Mouse (Mus musculus): ENCODE data around the gene Zfp990. TPM values are rescaled to one million over a fixed set of nuclear protein-coding genes. Genes with fewer than 3 reads are reported as not detected.
A peak's percentile ranks its signal among the peaks of the same experiment; 100 is the strongest.
"Not testable (repeated sequence)": the region's sequence is repeated elsewhere in the genome, so short reads cannot be mapped to it uniquely, and the experiment has no call there.

Zfp990 gene
- total RNA-seq (2021) = 1 to 10 TPM; 1.2 to 1.3 TPM

DNA sequence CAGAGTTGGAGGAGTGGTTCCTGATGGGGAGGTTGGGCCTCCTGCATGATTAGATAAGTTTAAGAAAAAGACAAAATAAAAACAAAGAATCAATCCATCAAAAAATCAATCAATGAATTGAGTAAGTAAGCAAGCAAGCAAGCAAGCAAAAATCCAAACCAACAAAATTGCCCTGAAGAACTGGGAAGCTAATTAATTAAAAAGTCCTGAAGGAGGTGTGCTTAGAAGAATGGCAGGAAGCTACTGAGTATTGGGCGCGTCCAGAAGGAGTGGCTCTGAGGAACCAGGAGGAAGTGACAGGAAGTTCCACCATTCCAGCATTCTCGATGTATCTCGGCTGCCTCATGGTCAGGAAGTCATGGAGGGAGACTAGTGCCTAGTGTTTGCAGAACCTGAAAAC is at the start of gene Zfp990:
Zfp990 (plus strand) TSS at position 301 of the 400 bp plus-strand sequence.
- DNase-seq = not testable (repeated sequence)

DNA sequence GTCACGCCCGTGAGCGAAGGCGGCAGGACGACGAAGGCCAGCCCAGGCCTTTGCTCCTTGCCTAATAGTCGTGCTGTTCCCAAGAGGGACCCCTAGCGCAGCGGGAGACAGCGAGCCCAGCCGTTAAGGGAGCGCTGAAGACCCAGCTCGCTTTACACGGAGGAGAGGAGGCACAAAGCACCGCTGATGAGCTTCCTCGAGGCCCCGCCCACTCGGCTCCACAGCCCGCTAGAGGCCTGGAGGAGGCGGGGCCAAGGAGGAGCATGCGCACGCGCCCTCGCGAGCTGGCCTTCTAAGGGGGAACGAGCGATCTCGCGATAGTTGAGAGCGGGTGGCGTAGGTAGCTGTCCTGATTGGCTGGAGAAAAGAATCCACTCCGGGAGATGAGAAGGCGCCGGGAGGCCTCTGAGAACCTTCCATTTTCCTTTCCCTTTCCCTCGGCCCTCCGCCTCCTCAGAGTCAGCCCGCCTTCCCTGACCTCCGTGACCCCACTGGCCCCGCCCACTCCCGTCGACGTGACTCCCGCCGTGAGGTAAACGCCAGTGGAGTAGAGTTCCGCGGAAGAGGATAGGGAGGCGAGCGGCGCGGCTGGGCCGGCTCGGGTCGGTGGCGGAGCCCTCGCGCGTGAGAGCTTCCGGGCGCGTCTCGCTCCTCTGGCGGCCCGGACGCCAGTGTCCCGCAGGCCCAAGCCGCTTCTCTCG is 46.9 kb upstream of the Zfp990 start:
- DNase-seq = peak; percentile 21

DNA sequence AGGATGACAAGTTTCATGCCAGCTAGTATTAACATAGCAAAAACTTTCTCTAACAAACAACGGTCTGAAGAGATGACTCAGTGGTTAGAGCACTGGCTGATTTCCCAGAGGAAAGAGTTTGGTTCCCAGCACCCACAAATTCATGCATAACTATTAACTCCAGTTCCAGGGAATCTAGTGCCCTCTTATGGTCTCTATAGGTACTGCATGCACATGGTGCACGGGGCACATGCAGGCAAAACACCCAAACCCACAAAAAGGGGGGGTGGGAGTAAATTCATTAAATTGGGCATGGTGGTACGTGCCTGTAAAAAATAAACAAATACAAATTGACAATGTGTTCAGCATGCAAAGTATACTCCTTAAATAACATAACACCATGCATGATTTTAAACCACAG is 32.4 kb upstream of the Zfp990 start:
- no peak for DNase-seq

DNA sequence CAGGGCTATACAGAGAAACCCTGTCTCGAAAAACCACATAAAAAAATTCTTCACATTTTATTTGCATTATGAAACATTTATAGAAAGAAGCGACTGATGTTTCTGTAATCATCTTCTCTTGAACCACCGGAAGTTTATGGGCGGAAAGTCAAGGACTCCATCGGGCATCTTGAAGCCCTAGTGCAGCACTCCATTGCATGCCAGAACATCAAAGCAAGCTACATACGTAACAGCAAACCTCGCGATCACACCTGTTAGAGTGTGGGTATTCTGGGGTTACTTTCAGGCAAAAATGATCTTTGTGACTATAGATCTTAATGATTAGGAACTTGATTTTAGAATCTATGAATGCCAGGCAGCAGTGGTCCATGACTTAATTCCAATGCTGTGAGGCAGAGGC is 29.9 kb upstream of the Zfp990 start:
- not testable (repeated sequence) for DNase-seq

DNA sequence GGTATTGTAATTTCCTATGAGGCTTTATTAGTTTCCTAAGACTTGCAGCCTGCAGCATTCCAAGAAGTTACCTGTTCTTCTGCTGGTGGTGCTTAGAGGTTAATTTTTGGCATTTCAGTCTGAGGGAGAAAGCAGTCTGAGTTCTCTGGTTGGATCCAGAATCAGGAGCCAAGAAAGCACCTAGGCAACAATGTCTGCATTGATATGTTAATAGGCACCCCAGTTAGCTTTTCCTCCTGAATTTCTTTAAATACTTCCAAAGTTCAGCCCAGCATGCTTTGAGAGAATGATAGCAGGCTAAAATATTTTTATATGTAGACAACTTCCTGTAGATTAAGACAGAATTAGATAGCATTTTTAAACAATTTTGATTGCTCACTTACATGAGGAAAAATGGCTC is 21.2 kb upstream of the Zfp990 start:
- no peak for DNase-seq

DNA sequence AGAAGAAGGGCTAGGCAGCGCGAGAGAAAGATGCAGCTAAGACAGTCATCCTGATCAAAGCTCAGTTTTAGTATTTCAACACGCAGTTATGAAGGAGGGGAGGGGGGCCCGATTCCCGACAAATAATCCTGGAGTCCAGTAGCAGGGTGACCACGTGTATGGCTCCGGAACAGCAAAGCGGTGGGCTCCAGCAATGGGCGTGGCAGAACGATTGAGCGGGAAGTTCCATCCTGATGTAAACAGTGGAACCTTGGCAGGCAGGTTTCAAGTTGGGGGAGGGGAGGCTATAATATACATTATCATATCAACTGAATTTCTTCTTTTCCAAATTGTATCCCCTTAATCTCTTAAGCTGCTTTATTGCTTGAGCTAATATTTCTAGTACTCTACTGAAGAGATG is 18.4 kb upstream of the Zfp990 start:
- no peak for DNase-seq

DNA sequence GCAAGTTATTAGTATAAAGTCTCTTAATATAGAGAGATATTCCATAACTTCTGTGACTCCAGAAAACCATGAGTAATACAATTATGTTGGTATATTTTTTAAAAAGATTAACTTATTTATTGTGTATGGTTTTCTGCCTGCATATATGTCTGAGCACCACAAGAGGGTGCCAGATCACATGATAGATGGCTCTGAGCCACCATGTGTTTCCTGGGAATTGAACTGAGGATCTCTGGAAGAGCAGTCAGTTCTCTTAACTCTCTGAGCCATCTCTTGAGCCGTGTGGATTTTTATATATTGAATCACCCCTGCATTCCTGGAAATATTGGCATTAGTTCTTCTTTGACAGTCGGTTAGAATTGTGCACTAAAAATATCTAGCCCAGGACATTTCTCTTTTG is 17.2 kb upstream of the Zfp990 start:
- not testable (repeated sequence) for DNase-seq

DNA sequence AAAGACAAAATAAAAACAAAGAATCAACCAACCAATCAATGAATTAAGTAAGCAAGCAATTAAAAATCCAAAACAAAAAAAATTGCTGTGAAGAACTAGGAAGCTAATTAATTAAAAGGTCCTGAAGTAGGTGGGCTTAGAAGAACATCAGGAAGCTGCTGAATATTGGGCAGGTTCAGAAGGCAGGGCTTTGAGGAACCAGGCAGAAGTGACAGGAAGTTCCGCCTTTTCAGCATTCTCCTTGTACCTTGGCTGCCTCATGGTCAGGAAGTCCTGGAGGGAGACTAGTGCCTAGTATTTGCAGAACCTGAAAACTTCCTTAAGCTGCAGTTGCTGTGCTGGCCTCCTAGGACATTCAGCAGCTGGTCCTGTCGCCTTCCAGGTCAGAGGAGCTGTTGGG is 4.1 kb downstream of the Zfp990 start:
- not testable (repeated sequence) for DNase-seq

DNA sequence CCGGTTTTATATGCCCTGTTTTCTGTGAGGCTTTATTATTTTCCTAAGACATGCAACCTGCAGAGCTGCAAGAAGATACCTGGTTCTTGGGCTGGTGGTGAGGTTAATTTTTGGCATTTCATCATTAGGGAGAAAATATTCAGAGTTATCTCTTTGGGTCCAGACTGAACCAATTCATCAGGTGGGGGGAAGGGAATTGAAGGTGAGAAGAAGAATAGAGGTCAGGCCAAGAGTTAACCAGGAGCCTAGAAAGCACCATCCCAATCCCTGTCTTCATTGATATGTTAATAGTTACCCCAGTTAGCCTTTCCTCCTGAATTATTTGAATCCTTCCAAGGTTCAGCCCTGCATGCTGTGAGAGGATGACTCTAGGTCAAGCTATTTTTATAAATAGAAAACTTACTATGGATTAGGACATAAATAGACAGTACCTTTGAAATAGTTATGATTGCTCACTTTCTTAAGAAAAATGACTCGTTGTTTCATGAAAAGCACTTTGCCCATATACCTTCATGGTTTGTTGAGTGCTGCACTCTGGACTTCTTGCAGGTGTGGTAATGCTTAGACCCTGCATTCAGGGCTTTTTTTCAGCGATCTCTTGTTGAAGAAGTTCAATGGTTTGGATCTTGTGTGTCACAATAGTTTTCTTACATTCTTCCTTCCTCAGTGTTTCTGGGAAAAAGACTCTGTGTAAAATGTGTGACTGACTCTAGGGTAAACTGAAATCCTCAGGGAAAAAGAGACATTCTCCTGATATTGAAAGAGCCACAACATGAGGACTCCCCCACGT is 5.4 kb downstream of the Zfp990 start:
- not testable (repeated sequence) for DNase-seq

DNA sequence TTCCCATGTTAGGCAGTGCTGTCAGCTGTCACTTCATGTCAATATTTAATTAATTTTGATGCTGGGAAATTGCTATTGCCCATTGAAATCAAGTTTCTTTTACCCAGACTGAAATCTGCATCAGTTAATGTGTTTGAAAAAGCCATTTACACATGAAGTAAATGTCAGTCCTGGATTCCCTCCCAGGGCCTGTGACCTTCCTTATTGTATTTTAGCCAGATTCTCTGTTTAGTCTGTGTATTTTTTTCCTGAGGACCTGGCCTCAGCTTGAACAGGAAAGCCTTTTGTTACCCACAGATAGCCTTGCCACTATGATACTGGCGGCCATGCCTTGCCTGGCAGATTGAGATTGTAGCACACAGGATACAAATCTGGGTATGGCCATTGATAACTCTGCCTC is 6.8 kb downstream of the Zfp990 start:
- DNase-seq = not testable (repeated sequence)

DNA sequence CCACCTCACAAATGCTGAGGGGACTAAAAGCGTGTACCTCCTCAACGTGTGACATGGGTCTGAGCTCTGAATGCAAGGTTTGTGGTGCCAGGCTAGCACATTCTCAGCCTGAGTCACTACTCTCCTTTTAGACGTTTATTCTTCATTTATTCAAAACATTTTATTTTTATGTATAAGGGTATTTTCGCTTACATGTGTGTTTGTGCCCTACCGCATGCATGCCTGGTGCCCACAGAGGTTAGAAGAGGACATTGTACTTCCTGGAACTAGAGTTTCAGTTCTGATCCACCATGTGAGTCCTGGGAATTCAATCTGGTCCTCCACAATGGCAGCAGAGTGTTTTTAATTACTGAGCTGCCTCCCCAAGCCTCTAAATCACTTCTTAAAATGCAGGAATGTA is 33.3 kb downstream of the Zfp990 start:
- not testable (repeated sequence) for DNase-seq

DNA sequence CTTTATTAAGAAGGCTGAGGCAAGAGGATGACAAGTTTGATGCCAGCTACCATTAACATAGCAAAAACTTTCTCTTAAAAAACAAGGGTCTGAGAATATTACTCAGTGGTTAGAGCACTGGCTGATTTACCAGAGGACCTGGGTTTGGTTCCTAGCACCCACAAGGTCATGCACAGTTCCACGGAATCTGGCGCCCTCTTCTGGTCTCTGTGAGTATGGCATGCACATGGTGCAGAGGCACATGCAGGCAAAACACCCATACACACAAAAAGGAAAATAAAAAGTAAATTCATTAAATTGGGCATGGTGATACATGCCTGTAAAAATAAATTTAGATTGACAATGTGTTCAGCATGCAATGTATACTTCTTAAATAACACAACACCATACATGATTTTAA is 34.5 kb downstream of the Zfp990 start:
- DNase-seq = not testable (repeated sequence)

DNA sequence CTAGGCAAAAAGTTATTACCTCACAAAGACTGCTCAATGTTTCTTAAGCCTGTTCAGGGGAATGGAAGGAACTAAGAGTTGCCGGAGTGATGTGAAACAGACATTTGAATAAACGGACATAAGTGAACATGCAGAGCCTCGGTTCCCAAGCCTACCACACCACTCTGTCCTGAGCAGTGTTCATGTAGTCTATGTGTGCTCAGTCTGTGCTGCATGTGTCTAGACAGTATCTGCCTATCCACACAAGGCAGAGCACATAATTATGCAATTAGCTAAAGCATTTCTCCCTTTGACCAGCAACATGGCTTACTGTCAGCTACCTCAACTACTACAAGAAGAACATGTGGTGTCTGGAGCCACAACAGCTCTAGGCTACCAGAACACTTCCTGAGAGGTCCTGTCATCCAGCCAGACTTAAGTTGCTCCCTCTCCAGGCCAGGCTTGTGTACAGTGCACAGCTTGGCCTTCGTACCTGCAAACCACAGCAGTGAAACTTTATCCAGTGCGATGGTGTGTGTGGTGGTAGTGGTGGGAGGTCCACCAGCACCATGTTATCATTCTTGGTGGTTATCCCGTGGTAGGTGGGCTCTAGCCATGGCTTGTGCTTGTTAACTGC is 35.3 kb downstream of the Zfp990 start:
- DNase-seq = not testable (repeated sequence)

DNA sequence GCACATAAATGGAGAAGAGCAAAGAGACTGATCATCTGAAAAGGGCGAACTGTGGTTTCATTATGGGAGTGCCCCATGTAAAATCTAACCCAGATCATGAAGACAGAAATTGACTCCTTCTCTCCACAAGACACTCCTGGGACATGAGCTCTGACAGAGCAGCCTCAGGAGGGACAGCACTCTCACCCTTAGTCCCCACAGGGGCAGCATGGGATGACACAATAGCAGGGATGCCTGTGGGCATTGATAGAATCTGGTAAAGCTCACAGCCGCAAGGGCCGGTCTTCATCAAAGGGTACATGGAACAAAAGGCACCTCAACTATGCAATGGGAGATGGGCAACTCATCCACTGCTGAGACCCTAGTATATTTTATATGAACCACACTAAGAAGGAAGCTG is 35.9 kb downstream of the Zfp990 start:
- DNase-seq = not testable (repeated sequence)

DNA sequence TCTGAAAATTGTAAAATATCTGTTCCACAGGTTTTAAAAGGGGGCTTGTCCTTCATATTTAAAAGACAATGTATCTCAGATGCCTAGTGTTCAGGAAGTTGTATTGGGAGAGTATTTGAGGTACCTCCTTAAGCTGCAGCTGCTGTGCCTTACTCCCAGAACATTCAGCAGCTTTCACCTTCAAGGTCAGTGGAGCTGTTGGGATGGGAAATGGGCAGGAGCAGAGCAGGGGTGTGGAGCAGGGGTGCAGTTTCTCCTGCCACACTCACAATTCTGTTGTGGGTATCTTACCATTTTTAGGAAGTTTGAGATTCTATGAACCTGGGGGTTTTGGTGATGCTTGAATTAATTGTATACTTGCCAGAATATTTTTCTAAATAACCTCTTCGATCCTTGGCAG is 46.1 kb downstream of the Zfp990 start:
- no peak for DNase-seq

DNA sequence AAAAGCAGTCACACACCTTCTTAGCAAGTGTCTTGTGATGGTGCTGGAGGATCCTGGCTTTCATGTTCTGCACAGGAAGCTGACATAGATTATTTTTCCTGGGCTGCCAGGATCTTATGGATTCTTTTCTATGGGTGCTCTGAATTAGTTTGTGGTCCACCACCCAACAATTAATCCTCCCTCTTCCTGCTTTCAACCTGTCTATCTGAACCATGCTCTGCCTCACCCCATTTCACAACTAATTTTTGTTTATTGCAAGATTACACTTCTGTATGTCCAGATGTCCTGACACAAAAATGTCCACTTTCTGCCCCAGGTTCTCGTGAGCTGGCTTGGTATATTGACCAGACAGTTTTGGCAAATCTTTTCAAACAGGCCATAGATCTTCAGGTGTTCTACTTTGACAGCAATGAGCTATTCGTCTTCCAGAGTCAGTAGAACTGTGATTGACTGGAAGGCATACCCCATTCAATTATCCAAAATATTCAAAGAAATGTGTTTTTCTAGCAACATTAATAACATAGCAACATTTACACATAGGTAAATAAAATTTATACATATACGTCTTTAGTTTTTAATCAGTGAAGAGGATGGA is 49.0 kb downstream of the Zfp990 start:
- no peak for DNase-seq

DNA sequence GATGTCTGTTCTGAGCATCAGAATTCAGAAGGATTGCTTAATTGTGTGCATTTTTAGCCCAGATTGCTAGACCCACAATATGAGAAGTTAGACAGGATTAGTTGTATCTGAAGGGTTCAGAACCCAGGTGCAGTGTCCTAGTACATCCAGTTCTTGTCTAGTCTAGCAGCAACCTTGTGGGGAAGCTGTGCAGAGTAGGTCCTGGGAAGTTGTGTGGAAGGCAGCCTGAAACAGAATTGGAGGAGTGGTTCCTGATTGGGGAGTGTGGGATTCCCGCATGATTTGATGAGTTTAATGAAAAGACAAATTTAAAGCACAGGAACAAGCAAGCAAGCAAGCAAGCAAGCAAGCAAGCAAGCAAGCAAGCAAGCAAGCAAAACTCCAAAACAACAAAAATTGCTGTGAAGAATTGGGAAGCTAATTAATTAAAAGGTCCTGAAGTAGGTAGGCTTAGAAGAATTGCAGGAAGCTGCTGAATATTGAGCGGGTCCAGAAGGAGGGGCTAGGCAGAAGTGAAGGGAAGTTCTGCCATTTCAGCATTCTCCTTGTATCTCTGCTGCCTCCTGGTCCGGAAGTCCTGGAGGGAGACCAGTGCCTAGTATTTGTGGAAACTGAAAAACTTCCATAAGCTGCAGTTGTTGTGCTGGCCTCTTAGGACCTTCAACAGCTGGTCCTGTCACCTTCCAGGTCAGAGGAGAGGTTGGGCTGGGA is 53.7 kb downstream of the Zfp990 start:
- no peak for DNase-seq

DNA sequence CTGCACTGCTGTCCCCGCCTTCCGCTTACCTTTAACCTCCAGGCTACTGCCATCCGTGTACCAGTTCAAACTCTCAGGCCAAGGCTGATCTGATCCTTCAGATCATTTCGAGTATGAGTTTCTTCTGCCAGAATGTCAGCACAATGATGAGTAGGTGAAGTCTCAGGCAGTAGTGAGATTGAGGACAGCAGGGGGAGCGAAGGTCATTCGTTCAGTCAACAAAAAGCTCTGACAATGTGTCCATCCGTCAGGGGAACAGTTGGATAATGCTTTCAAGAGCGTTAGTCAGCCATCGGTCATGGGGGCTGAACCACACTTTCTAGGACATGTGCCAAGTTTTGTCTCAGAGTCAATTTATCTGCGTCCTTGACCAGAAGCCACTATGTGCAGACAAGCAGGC is 59.9 kb downstream of the Zfp990 start:
- not testable (repeated sequence) for DNase-seq

DNA sequence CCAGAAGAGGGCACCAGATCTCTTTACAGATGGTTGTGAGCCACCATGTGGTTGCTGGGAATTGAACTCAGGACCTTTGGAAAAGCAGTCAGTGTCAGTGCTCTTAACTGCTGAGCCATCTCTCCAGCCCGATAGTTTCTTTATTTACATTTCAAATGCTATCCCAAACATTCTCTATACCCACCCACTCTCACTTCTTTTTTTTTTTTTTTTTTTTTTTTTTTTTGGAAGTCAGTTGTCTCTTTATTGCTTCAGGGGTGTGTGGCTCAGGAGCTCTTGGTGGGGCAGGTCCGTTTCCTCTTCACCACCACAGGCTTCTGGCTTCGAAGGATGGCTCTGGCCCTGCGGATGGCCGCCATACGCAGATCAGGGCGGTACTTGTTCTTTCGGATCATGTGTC is 66.1 kb downstream of the Zfp990 start:
- DNase-seq = not testable (repeated sequence)

DNA sequence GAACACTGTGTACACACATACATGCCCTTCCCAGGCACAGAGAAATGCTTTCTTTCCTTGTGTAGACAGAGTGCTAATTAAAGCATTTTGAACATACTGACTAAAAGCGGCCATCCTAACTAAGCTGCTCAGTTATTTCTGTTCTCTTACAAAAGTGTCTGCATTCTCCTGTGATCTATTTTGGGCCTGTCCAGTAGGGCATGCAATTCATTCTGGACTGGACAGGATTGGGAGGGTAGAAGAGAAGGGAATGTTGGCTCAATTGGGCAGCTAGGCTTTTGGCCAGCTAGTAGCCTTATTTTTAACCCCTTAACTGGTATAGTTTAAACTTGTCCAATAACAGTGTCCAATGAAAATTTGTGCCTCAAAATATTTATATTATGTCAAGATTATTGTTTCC is 69.8 kb downstream of the Zfp990 start:
- DNase-seq = not testable (repeated sequence)

DNA sequence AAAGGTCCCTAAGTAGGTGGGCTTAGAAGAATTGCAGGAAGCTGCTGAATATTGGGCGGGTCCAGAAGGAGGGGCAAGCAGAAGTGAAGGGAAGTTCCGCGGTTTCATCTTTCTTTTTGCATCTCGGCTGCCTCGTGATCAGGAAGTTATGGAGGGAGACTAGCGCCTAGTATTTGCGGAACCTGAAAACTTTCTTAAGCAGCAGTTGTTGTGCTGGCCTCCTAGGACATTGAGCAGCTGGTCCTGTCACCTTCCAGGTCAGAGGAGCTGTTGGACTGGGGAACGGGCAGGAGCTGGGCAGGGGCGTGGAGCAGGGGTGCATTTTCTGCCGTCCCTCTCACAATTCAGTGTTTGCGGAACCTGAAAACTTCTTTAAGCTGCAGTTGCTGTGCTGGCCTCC is 74.5 kb downstream of the Zfp990 start, which contains the start of gene Gm13212:
Gm13212 (plus strand) TSS at position 89 of the 400 bp plus-strand sequence.
- DNase-seq = not testable (repeated sequence)

DNA sequence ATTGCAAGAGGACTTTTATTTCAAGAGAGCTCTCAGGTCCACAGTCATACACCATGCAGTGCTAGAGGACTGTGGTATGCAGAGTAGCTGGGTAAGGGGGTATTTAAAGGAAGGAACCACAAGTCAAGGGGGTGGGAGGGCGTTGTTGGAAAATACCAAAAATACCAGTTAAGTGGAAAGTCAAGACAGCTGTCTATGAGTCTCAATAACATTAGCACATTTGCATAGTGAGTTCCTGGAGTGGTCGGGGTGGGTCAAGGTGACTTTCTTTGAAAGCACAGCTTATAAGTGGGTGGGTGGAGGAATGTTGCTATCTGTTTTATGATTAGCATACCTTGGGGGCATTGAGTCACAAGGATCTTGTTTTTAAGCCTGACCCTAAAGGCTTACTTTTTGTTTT is 75.5 kb downstream of the Zfp990 start:
- not testable (repeated sequence) for DNase-seq

Measured in heart, postnatal 4 days (tissue).